Mouse (Mus musculus) megakaryocyte progenitor cell, adult 5-6 weeks (primary cell): Measurements from ENCODE around the gene Ptprm. TPM values are rescaled to one million over a fixed set of nuclear protein-coding genes. Genes with fewer than 3 reads are reported as not detected.

Experiments used
- ATAC-seq: replicated peaks from 2 replicates; pipeline ENCODE4 v1.8.0; 2016; ENCODE audit warnings: mild to moderate bottlenecking, moderate TSS enrichment, inconsistent platforms; ENCODE audit not compliant: poor library complexity
- total RNA-seq, 2 experiments: library from RNA; stranded (forward) in 1 of 2; stranded (reverse) in 1 of 2; fragments of 157-497, 149-512 nt in 1 of 2; fragments of 200-1000 nt in 1 of 2; gene quantifications; 2 replicates each; pipeline versions ENCODE4 v1.2.3 to v1.2.4; 2015 to 2017

The Ptprm gene
- total RNA-seq, 2 experiments from 2014 or later: 0.22 TPM; not detected in 1

GRCm38 (mm10) chr17:66912533-66912932 lies 441.7 kb downstream of the Ptprm start:
- ATAC-seq: no peak

- ATAC-seq: no peak
Observed at GRCm38 (mm10) chr17:66912120-66912519, 442.1 kb downstream of the Ptprm start.

GRCm38 (mm10) chr17:66909901-66910300 lies 444.4 kb downstream of the Ptprm start:
- ATAC-seq: no peak

- no peak for ATAC-seq
Observed at GRCm38 (mm10) chr17:66908921-66909320, 445.3 kb downstream of the Ptprm start.

GRCm38 (mm10) chr17:66894181-66894580 lies 460.1 kb downstream of the Ptprm start:
- ATAC-seq: no peak

GRCm38 (mm10) chr17:66891916-66892315 lies 462.3 kb downstream of the Ptprm start:
- no peak for ATAC-seq

- ATAC-seq: no peak
Observed at GRCm38 (mm10) chr17:66891067-66891862, 463.0 kb downstream of the Ptprm start.

GRCm38 (mm10) chr17:66882304-66882703 lies 472.0 kb downstream of the Ptprm start:
- no peak for ATAC-seq

GRCm38 (mm10) chr17:66880969-66881701 lies 473.1 kb downstream of the Ptprm start:
- ATAC-seq: no peak

GRCm38 (mm10) chr17:66879151-66879550 lies 475.1 kb downstream of the Ptprm start:
- ATAC-seq: no peak

- no peak for ATAC-seq
Observed at GRCm38 (mm10) chr17:66877582-66877981, 476.7 kb downstream of the Ptprm start.

- no peak for ATAC-seq
Observed at GRCm38 (mm10) chr17:66874810-66875209, 479.4 kb downstream of the Ptprm start.

- ATAC-seq: no peak
Observed at GRCm38 (mm10) chr17:66871396-66871795, 482.9 kb downstream of the Ptprm start.

GRCm38 (mm10) chr17:66869581-66870002 lies 484.7 kb downstream of the Ptprm start:
- no peak for ATAC-seq

GRCm38 (mm10) chr17:66864441-66864840 lies 489.8 kb downstream of the Ptprm start:
- no peak for ATAC-seq

GRCm38 (mm10) chr17:66861557-66861956 lies 492.7 kb downstream of the Ptprm start:
- no peak for ATAC-seq

GRCm38 (mm10) chr17:66858757-66859156 lies 495.5 kb downstream of the Ptprm start:
- ATAC-seq: no peak

- no peak for ATAC-seq
Observed at GRCm38 (mm10) chr17:66852496-66852895, 501.8 kb downstream of the Ptprm start.

- peak; percentile 99 for ATAC-seq
Observed at GRCm38 (mm10) chr17:66847011-66847410, 507.2 kb downstream of the Ptprm start.

- ATAC-seq: no peak
Observed at GRCm38 (mm10) chr17:66822347-66822746, 531.9 kb downstream of the Ptprm start.

GRCm38 (mm10) chr17:66817380-66817779 lies 536.9 kb downstream of the Ptprm start:
- no peak for ATAC-seq

GRCm38 (mm10) chr17:66815921-66816320 lies 538.3 kb downstream of the Ptprm start:
- no peak for ATAC-seq
